Mouse (Mus musculus): ENCODE measurements at regions not wholly inside any gene's neighbourhood (a gene's known extent, or its start where the extent isn't known, plus 50 kb on each side); places are given as distances from the start of the nearest gene placed in this dataset.

- in situ Hi-C loops (cut with MboI, MseI): no loop called here
Observed at GRCm38 (mm10) chr2:148279200-148279599, 115.9 kb upstream of the Sstr4 start.

- in situ Hi-C loops (cut with MboI, MseI): no loop called here
Observed at GRCm38 (mm10) chr2:148290326-148290725, 104.8 kb upstream of the Sstr4 start.

GRCm38 (mm10) chr2:148292442-148292841, 102.7 kb upstream of the Sstr4 start:
- in situ Hi-C loops (cut with MboI, MseI): no loop called here

- in situ Hi-C loops (cut with MboI, MseI): no loop called here
Observed at GRCm38 (mm10) chr2:148292895-148293294, 102.2 kb upstream of the Sstr4 start.

- in situ Hi-C loops (cut with MboI, MseI): no loop called here
Observed at GRCm38 (mm10) chr2:148300879-148301278, 94.3 kb upstream of the Sstr4 start.

- in situ Hi-C loops (cut with MboI, MseI): no loop called here
Observed at GRCm38 (mm10) chr2:148312255-148312654, 82.9 kb upstream of the Sstr4 start.

- in situ Hi-C loops (cut with MboI, MseI): no loop called here
Observed at GRCm38 (mm10) chr2:148320896-148321295, 74.2 kb upstream of the Sstr4 start.

- in situ Hi-C loops (cut with MboI, MseI): no loop called here
Observed at GRCm38 (mm10) chr2:148325362-148325761, 69.8 kb upstream of the Sstr4 start.

- in situ Hi-C loops (cut with MboI, MseI): no loop called here
Observed at GRCm38 (mm10) chr2:148325854-148326387, 69.2 kb upstream of the Sstr4 start.

GRCm38 (mm10) chr2:148326414-148326813, 68.7 kb upstream of the Sstr4 start:
- in situ Hi-C loops (cut with MboI, MseI): no loop called here

- in situ Hi-C loops (cut with MboI, MseI): no loop called here
Observed at GRCm38 (mm10) chr2:148327552-148327951, 67.6 kb upstream of the Sstr4 start.

GRCm38 (mm10) chr2:148330368-148330767, 64.8 kb upstream of the Sstr4 start:
- in situ Hi-C loops (cut with MboI, MseI): no loop called here

GRCm38 (mm10) chr2:148334555-148334954, 60.6 kb upstream of the Sstr4 start:
- in situ Hi-C loops (cut with MboI, MseI): no loop called here

GRCm38 (mm10) chr2:148336626-148337025, 58.5 kb upstream of the Sstr4 start:
- in situ Hi-C loops (cut with MboI, MseI): no loop called here

GRCm38 (mm10) chr2:148338308-148338768, 56.8 kb upstream of the Sstr4 start:
- in situ Hi-C loops (cut with MboI, MseI): no loop called here

GRCm38 (mm10) chr2:148338894-148339293, 56.2 kb upstream of the Sstr4 start:
- in situ Hi-C loops (cut with MboI, MseI): no loop called here

- in situ Hi-C loops (cut with MboI, MseI): no loop called here
Observed at GRCm38 (mm10) chr2:148344193-148344592, 51.0 kb upstream of the Sstr4 start.

Data from T-helper 2 cell (primary cell).